Mouse (Mus musculus): ENCODE results near the gene 9130204L05Rik.
A peak's percentile ranks its signal among the peaks of the same experiment; 100 is the strongest.

Gene 9130204L05Rik

DNA sequence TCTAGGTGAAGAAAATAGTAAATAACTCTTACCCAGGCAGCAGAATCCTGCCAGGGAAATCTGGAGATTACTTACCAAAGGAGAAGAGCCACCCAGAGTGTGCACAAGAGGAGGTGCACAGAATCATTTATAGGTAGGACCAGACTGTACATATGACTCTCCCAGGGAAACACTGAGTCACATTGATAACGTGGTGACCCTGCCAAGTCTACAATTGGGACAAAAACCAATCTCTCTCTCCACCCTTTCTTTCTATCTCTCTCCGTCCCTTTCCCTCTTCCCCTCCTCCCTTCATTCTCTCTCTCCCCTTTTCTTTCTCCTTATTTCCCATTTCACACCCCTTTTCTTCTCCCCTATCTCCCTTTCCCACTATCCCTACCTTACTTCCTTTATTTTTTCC is at the start of gene 9130204L05Rik:
Gene 9130204L05Rik, minus strand, starts transcription at position 101 of the 400 bp plus-strand sequence.
- DNase-seq (ENCODE audit: low spot score): no peak

DNA sequence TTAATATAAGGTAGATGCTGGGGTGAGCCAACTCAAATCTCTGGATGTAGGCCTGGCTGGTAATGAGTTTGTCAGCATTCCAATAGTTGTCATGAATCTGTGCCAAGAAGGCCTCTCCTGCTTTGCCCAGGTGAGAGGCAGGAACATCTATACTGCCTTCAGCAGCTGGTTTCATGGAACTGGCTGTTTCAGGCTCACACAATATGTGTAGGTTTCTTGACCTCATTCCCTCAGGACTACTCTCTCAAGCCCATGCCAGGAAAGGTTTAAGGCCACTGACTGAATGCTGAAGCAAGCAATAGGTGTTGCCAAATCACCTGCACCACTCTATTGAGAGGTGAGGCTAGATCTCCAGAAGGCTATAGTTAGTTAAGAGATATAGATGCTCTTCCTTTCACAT is 18.1 kb upstream of the 9130204L05Rik start:
- DNase-seq (ENCODE audit: low spot score): no peak

DNA sequence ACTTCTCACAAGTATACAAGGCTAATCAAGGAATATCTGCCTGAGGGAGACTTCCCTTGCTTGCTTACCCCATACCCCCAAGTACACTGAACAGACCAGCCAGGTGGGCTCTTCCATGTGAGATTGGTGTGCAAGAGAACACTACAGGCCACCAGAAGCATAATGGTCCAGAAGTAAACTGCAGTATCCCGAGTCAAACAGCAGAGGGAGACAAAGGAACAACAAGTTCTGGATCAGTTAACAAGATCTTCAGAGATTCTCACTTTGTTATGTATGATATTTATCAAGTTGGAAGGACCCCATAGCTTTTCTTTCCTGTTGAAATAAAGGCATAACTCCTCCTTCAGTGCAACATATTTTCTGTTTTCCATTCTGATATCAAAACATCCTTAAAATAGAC is 31.4 kb downstream of the 9130204L05Rik start:
- no peak for DNase-seq (ENCODE audit: low spot score)

DNA sequence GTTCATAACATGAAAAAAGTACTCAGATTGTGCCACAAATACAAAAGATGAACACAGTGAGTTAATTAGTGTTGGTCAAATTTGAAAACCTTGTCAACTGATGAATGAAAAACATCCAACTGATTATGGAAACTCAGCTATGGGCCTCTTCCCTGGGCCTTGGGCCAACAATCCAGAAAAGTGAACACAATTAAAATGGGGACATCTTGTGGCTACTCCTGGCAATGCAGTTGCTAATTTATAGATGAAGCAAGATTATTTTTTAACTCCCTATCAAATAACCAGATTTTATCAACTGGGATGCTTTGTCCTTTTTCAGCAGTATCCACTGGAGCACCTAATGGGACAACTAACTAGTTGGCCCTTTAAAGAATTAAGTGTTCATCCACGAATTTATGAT is 37.9 kb downstream of the 9130204L05Rik start:
- DNase-seq (ENCODE audit: low spot score): peak; percentile 5

Measured in layer of hippocampus, adult 11-12 months (tissue).